Mouse (Mus musculus) embryonic facial prominence, embryonic 15.5 days (tissue): ENCODE measurements around the gene Morc1. TPM values are rescaled to one million over a fixed set of nuclear protein-coding genes. Genes with fewer than 3 reads are reported as not detected.
A peak's percentile ranks its signal among the peaks of the same experiment; 100 is the strongest.

Experiments
- ATAC-seq: fragments of 200-750 bp; cut with Nextera tagmentation; 2 replicates; pipeline ENCODE4 v1.8.0; 2017; ENCODE audit warnings: low read depth, moderate TSS enrichment; ENCODE audit not compliant: insufficient number of reproducible peaks, low FRiP score, low TSS enrichment
- H3K27ac ChIP-seq: fragments of 300-500 bp; sonication (generic); replicated peaks from 2 replicates; pipeline ENCODE4 v1.5.1; 2015; ENCODE audit warnings: mild to moderate bottlenecking, inconsistent platforms
- H3K27me3 ChIP-seq: fragments of 300-500 bp; sonication (generic); 2 replicates; pipeline ENCODE4 v1.6.1; 2015; ENCODE audit warnings: inconsistent platforms
- H3K36me3 ChIP-seq: fragments of 300-500 bp; sonication (generic); 2 replicates; pipeline ENCODE4 v1.6.1; 2015; ENCODE audit warnings: mild to moderate bottlenecking, inconsistent platforms
- H3K4me1 ChIP-seq: fragments of 300-500 bp; sonication (generic); 2 replicates; pipeline ENCODE4 v1.6.1; 2015; ENCODE audit warnings: inconsistent platforms
- H3K4me2 ChIP-seq: fragments of 300-500 bp; sonication (generic); replicated peaks from 2 replicates; pipeline ENCODE4 v1.6.1; 2015; ENCODE audit warnings: mild to moderate bottlenecking, inconsistent platforms
- H3K4me3 ChIP-seq: fragments of 300-500 bp; sonication (generic); replicated peaks from 2 replicates; pipeline ENCODE4 v1.5.1; 2015; ENCODE audit warnings: mild to moderate bottlenecking, inconsistent platforms
- H3K9ac ChIP-seq: fragments of 300-500 bp; sonication (generic); 2 replicates; pipeline ENCODE4 v1.6.1; 2015; ENCODE audit warnings: inconsistent platforms
- H3K9me3 ChIP-seq: fragments of 300-500 bp; sonication (generic); replicated peaks from 2 replicates; pipeline ENCODE4 v1.6.1; 2016; ENCODE audit warnings: inconsistent platforms
- WGBS: fragments of 180-500 bp; shearing (Covaris S2); methylation state at CpG from one replicate; pipeline ENCODE4 v1.1.7; 2015; 5-methylcytosine and 5-hydroxymethylcytosine counted together
- polyA plus RNA-seq: library from polyadenylated mRNA; unstranded; fragments of >200 nt; fragmentation: Nextera tagmentation; extraction: Ambion mirVana; gene quantifications from 2 replicates; pipeline ENCODE4 v1.2.1, GENCODE M21; 2015

Morc1 gene
- polyA plus RNA-seq, 1 experiment from 2014 or later: 0.33 TPM

GRCm38 (mm10) chr16:48630466-48630865 lies 199.4 kb downstream of the Morc1 start:
- Histone ChIP-seq H3K9me3 (no peaks in the 10 kb centered on the region), H3K36me3 (no peaks in the 10 kb centered on the region), H3K4me1 (no peaks in the 10 kb centered on the region), H3K4me2 (no peak overlapping the region), H3K9ac (no peak overlapping the region), H3K27me3 (no peaks in the 10 kb centered on the region), H3K27ac (no peak overlapping the region), H3K4me3 (no peak overlapping the region)
- no peak for ATAC-seq
- WGBS: 27% methylated on average over 8 of the region's 8 CpGs

- no peaks in the 10 kb centered on the region for H3K36me3 ChIP-seq
- WGBS: 85% methylated on average over 6 of the region's 6 CpGs
- H3K9ac ChIP-seq: no peak overlapping the region
- H3K4me1 ChIP-seq: no peaks in the 10 kb centered on the region
- no peak overlapping the region for H3K4me3 ChIP-seq
- no peaks in the 10 kb centered on the region for H3K9me3 ChIP-seq
- H3K27me3 ChIP-seq: no peaks in the 10 kb centered on the region
- ATAC-seq: no peak
- H3K27ac ChIP-seq: no peak overlapping the region
- no peak overlapping the region for H3K4me2 ChIP-seq
Measured at GRCm38 (mm10) chr16:48632351-48632750, 201.3 kb downstream of the Morc1 start.

GRCm38 (mm10) chr16:48646246-48646645 lies 215.2 kb downstream of the Morc1 start:
- Histone ChIP-seq H3K9me3 (no peaks in the 10 kb centered on the region), H3K4me3 (no peak overlapping the region), H3K4me1 (no peaks in the 10 kb centered on the region), H3K27me3 (no peaks in the 10 kb centered on the region), H3K9ac (no peak overlapping the region), H3K4me2 (no peak overlapping the region), H3K27ac (no peak overlapping the region), H3K36me3 (no peaks in the 10 kb centered on the region)
- WGBS: 66% methylated on average over 2 of the region's 2 CpGs
- ATAC-seq: no peak

GRCm38 (mm10) chr16:48671696-48672095 lies 240.7 kb downstream of the Morc1 start:
- Histone ChIP-seq H3K9ac (no peak overlapping the region), H3K27ac (no peak overlapping the region), H3K9me3 (no peaks in the 10 kb centered on the region), H3K4me3 (no peak overlapping the region), H3K4me2 (no peak overlapping the region), H3K4me1 (no peaks in the 10 kb centered on the region), H3K27me3 (no peaks in the 10 kb centered on the region), H3K36me3 (no peaks in the 10 kb centered on the region)
- 48% methylated on average over 5 of the region's 5 CpGs for WGBS
- no peak for ATAC-seq

DNA sequence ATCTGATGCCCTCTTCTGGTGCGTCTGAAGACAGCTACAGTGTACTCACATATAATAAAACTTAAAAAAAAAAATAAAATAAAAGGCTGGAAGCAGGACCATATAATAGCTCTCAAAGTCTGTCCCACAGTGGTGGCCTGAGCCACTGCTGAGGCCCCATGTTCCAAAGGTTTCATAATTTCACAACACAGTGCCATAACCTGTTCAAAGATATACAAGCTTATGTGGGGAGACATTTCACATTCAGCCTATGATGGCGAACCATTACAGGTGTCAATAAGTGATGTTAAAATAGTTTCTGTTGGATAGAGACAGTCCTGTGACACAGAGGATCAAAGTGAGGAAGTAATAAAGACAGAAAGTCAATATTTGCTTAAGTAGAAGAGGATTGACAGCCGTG lies 241.6 kb downstream of the Morc1 start:
- Histone ChIP-seq H3K27me3 (no peaks in the 10 kb centered on the region), H3K27ac (no peak overlapping the region), H3K9ac (no peak overlapping the region), H3K4me1 (no peaks in the 10 kb centered on the region), H3K4me3 (no peak overlapping the region), H3K9me3 (no peaks in the 10 kb centered on the region), H3K36me3 (no peaks in the 10 kb centered on the region), H3K4me2 (no peak overlapping the region)
- WGBS: 76% methylated on average over 3 of the region's 3 CpGs
- no peak for ATAC-seq

GRCm38 (mm10) chr16:48675607-48676006 lies 244.6 kb downstream of the Morc1 start:
- ATAC-seq: no peak
- H3K4me3 ChIP-seq: no peak overlapping the region
- 0 out of 2 replicates have a peak overlapping the region, but pooled peaks have one; percentile 10 for H3K4me2 ChIP-seq
- no peaks in the 10 kb centered on the region for H3K9me3 ChIP-seq
- H3K9ac ChIP-seq: no peak overlapping the region
- WGBS: 7% methylated on average over 10 of the region's 10 CpGs
- H3K4me1 ChIP-seq: no peaks in the 10 kb centered on the region
- H3K27ac ChIP-seq: no peak overlapping the region
- H3K36me3 ChIP-seq: no peaks in the 10 kb centered on the region
- H3K27me3 ChIP-seq: no peaks in the 10 kb centered on the region

GRCm38 (mm10) chr16:48676205-48676604 lies 245.2 kb downstream of the Morc1 start:
- Histone ChIP-seq H3K27me3 (no peaks in the 10 kb centered on the region), H3K27ac (no peak overlapping the region), H3K4me1 (no peaks in the 10 kb centered on the region), H3K9me3 (no peaks in the 10 kb centered on the region), H3K4me2 (no peak overlapping the region), H3K4me3 (no peak overlapping the region), H3K36me3 (no peaks in the 10 kb centered on the region), H3K9ac (no peak overlapping the region)
- ATAC-seq: no peak
- 69% methylated on average over 2 of the region's 2 CpGs for WGBS

- H3K36me3 ChIP-seq: no peaks in the 10 kb centered on the region
- no peak overlapping the region for H3K4me2 ChIP-seq
- no peak overlapping the region for H3K9ac ChIP-seq
- no peaks in the 10 kb centered on the region for H3K4me1 ChIP-seq
- H3K9me3 ChIP-seq: no peaks in the 10 kb centered on the region
- WGBS: 80% methylated on average over 5 of the region's 5 CpGs
- H3K4me3 ChIP-seq: no peak overlapping the region
- no peak overlapping the region for H3K27ac ChIP-seq
- no peaks in the 10 kb centered on the region for H3K27me3 ChIP-seq
- no peak for ATAC-seq
Measured at GRCm38 (mm10) chr16:48677381-48677780, 246.3 kb downstream of the Morc1 start.

DNA sequence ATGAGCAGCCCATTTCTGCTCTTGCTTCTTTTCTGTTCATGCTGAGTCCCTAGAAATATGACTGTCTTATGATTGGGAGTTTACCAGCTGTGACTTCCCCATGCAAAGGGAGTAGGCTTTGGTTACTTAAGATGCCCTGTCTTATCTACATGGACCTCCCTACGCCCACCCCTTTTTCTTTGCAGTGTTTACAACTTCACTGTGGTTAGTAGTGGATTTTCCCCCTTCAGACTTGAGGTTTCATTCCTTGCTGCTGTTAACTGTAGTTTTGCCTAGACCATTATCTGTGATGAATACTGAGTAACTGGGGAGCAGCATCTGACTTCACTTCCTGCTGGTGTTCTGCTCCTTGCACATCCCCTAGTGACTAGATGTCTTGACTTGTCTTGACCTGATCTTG lies 247.0 kb downstream of the Morc1 start:
- H3K4me2 ChIP-seq: no peak overlapping the region
- WGBS: 67% methylated on average over 1 of the region's 1 CpGs

More for the DNA sequence above, 247.0 kb downstream of the Morc1 start:
- H3K9me3 ChIP-seq: no peaks in the 10 kb centered on the region
- no peak overlapping the region for H3K9ac ChIP-seq
- ATAC-seq: no peak
- H3K27me3 ChIP-seq: no peaks in the 10 kb centered on the region
- H3K36me3 ChIP-seq: no peaks in the 10 kb centered on the region
- H3K4me1 ChIP-seq: no peaks in the 10 kb centered on the region
- no peak overlapping the region for H3K27ac ChIP-seq
- no peak overlapping the region for H3K4me3 ChIP-seq

Other genes with a start within 250 kb of the Morc1 start
- not detected in 2 replicates for gene Dppa4, start 147.5 kb upstream of the Morc1 start, polyA plus RNA-seq
- gene Dppa2, start 127.3 kb upstream of the Morc1 start, polyA plus RNA-seq: not detected in 2 replicates
- not detected in 2 replicates for gene Gm5485, start 18.8 kb upstream of the Morc1 start, polyA plus RNA-seq